Mouse (Mus musculus) telencephalon, adult 2 months (tissue): ENCODE results near the gene Fam135a.
A peak's percentile ranks its signal among the peaks of the same experiment; 100 is the strongest.
"Not testable (repeated sequence)": the region's sequence is repeated elsewhere in the genome, so short reads cannot be mapped to it uniquely, and the experiment has no call there.

ENCODE experiments used
- DNase-seq: peaks from one replicate; pipeline ENCODE4 v3.0.0-alpha.2; 2011; ENCODE audit warnings: low read depth, low spot score

The Fam135a gene

DNA sequence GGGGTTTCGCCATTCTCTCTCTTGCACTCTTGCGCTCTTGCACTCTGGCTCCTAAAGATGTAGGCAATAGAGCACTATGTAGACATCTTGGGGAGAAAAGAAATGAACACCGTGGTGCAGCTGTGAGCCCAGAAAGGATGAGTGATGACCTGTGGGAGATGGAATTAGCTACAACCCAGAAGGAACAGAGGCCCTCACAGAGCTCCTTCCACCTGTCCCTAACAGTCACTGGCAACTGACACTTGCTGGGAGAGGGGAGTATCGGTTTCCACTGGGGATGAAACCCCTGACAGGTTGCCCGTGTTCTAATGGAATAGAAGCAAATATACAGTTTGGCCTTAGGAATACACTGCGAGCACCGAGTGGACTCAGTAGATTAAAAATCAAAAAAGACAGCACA lies 31.3 kb downstream of the Fam135a start:
- DNase-seq: no peak

DNA sequence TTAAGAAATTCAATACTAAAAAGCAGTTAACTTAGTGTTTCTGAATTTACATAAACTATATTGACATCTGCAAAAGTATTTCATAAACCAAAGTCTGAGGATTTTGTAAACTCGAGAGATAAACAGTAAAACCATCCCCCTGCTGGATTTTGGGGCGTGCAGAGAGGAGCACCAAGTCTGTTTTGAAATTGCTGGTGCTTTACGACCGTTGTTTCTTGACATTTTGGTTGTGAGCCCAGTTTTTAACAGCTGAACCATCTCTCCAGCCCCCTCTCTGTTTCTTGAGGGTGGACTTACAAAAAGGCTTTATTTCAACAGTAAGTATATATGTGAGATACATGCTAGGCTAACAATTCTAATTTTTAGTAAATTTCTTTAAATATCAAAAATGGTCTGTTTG lies 33.4 kb downstream of the Fam135a start:
- DNase-seq: no peak

DNA sequence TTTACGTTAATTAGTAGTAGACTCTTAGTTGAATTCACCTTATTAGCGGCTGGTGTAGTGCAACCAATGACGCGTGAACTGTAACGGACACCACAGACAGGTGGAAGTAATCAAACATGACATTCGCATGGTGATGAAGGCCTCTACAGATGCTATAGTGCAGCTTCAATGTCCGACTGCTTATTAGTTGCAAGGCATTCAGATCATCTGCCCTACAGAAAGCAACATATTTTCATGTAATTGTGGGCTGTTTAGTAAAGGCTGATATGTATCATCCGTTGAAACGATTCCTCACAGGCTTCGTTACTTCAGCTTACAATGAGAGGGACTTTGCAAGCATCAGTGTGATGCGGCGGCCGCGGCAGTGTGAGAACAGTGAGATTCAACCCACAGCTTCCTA lies 44.4 kb downstream of the Fam135a start:
- no peak for DNase-seq

DNA sequence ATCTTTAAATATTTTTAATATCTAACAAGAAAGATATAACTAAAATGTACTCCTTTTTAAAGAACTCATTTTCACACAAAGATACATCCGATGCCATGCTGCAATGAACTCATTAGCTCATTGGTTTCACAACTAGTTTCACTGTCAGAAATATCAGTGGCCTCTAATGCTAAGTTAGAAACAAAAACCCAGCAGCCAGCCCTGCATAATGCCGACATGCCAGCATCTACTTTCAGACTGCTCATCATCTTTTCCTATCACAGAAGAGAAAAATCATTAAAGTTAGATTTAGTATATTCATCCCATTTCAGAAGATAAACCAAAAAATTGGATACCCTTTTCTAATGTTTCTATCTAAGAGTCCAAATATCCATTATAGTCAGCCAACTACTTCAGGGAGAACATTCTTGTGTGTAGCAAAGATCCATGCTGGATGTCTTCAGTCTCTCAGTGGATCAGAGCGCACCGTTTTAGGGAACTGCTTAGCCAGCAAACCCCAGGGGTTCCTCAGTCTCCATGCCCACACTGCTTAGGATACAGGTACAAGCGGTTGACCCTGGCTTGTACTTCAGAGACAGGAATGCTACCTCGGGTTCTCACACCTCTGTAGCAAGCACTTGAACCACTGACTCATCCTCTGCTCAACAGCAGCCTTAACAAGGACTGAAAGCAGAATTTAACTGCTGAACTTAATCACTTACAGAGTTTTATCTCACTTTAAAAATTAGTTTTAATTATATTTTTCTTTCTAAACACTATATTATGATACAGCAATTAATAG lies 53.2 kb downstream of the Fam135a start:
- no peak for DNase-seq

DNA sequence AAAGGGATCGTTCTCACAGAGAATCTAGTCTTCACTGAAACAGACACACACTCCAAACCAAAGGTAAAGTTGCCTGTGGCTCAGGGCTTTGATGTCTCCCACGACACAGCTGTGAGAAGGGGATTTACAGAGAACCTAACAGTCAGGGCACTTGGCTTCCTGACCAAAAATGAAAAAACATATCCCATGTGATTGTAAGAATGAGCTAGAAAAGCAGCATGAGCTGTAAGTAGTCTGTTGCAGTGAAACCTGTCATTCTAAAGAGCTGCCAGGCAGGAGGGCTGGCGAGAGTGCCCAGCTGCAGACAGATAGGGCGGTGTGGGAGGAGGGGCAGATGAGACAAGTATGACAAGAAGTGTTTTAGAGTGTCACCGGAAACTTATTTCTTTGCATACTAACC lies 54.5 kb downstream of the Fam135a start:
- no peak for DNase-seq

DNA sequence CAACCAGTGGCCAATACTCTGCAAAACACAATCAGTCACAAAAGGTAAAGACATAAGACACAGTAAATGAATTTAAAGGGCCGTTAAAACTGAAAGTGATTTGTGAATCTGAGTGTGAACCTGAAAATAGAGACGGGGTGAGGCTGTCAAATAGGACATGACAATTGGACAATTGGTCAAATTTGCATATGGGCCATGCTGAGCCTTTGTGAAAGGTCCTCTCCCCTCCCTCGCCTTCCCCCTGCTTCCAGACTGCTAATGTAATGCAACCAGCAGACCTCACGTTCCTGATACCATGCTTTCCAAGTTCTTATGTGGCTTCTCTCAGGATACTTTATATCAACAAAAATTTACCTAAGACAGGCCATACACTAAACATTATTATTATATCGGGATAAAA lies 57.1 kb downstream of the Fam135a start:
- DNase-seq: no peak

DNA sequence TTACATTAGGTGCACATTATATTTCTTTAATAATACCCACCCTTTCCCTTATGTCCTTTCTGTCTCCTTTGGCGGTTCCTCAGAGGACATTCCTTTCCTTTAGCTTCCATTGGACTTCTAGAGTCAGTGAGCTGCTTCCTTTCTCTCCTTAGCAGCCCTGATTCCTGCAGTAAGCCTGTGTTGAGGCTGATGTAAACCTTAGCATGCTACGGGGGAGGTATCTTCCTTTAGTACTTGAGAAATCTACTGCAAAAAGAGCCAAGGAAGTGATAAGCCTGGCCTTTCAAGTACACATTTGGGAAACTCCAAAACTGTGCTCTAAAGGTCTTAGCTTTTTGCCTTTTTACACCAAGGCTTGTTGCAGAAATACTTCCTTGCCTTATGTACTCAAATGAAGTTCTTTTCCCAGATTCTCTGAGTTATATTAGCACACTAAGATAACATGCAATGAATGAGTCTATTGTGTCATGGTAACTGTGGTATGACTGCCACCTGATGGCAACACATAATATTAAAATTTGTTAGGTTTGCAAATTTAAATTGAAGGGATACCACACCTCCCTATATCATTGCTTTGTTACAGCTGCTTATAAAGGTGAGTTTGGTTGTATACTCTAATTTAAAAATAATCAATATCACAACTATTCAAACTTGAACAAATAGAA lies 66.2 kb downstream of the Fam135a start:
- DNase-seq: peak; percentile 19

DNA sequence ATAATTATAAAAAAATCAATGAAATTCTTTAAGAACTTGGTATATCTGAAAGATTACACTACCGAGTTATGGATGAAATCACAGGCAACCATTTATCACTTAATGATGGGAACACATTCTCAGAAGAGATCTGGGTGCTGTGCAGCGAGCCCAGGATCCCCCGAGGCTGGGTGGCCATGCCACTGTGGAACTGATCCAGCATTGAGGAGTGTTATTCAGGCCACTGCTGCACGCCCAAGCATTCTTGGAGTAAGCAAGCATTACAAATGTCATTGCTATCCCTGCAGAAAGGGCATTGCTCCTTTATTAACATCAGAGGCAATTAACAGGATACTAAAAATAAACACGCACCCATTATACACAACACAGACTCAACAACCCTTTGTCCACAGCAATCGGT lies 89.3 kb downstream of the Fam135a start:
- no peak for DNase-seq

DNA sequence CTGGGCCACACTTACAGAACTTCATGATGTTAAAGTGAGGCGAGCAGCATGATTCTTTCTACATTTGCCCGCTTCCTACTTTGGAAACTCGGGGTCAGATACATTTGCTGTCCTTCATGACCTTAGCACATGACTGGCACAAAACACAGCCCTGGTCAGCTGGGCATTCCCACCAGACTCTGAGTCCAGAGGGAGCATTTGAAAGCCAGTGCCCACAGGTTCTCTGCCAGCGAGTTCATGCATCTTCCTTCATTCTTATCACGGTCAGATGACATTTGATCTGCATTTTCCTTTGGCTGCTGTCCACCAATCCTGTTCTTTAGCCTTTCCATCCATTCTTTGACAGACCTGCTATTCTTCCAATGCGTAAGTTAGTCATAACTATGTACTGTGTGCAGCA lies 90.1 kb downstream of the Fam135a start:
- DNase-seq: no peak

DNA sequence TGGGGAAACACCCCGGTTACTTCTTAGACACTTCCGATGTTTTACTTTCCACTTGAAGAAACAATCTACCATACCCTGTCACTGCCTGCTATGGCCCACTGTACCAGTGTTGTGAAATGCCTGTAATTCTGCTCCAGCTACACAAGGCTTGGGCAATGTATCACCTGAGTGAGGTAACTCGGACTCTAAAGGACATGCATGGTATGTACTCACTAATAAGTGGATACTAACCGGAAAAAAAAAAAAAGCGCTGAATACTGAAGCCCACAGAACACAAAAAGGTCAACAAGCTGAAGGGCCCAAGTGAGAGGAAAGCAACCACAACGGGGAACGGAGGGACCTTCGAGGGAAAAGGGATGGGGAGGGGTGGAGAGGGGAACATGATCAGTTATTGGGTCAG lies 92.5 kb downstream of the Fam135a start:
- DNase-seq: no peak

DNA sequence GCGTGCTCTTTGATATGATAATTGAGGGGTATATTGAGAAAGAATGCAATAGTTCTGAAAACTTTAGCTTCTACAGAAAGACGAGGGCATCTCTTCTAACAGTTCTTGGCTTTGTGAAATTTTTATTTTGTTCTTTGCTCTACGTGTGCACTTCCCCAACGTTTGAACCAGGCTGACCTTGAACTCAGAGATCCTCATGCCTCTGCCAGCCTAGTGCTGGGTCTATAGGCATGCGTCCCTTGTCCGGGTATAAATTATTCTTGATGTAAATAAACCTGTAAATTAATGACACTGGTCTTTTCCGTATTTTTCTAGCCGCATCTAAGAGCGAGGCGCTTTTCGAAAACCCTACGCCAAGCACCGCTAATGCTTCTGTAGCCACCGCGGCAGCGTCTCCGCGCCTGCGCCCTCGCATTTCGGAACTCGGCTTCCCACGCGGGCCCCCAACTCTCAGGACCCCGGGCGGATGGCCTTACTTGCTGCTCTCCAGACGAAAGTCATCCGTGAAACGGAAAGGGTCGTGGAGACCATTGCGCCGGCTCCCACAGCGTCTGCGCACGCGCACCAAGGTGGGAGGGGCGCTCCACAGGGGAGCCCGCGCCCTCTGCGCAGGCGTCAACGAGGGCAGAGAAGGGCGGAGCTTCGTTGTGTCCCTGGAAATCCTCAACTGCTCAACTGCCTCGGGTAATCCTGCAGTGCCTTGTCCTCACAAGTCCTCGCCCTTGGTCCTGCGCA lies 94.9 kb downstream of the Fam135a start, which contains the start of gene Sdhaf4:
Gene Sdhaf4 (minus strand): TSS at position 587 of the 735 bp plus-strand sequence.
- DNase-seq: peak; percentile 83

DNA sequence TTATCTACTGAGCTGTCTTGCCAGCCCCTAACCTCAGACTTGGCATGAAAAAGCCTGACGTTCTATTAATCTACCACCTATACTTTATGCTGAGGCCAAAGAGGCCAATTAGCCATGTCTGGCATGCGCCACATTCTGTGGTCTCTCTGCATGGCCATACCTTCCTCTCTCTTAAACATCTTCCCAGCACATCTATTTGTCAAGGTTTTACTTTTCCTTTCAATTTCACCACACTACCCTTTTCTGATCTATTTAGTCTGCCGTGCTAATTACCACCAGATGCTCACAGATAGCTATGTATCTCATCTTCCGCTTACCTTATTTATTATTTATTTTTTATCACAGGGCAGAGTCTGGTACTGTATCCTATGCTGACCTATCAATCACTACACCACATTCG lies 100.8 kb downstream of the Fam135a start:
- DNase-seq: no peak

DNA sequence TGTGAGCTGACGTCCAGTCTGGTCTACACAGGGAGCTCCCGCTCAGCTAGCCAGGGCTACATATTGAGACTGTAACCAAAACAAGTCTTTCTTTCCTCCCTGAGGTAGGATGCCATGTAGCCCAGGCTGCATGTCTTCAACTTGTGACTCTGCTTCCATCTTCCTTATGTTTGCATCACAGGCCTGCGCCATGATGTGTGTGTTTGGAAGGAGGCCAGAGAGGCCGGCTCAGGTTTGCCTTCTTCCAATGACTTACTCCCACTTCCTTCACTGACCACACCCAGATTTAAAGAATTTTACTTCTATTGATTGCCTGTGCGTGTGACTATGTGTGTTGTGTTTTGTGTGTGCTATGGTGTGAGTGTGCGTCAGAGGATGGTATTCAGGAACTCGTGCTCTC lies 101.3 kb downstream of the Fam135a start:
- no peak for DNase-seq

DNA sequence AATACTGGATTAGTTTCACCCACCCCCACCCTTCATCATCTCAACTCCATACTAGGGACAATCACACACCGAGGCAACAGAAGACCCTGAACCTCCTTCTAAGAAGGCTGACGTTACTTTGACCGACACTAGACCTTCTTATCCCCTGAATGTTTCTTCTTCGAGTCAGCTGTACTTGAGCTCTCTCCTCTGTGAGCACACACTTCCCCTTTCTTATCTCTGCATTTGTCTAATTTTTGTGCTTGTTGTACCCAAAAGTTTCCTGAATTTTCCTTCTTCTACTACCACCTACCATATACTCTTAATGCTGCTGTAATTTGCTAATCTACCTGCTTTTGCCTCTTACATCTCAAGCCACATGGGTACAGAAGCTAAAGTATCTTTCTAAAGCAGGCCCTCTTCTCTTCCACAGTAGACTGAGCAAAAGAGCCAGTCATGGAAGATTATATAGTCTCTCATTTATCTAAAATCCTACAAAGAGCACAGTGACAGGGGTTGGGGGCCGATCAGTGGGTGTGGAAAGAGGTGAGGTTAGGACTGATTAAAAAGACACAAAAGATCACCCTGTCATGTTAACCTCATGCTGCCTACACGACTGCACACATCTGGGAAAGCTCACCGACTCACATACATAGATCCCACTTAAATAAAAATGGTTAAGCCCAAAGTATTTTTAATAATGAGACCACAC lies 101.9 kb downstream of the Fam135a start:
- DNase-seq: no peak

DNA sequence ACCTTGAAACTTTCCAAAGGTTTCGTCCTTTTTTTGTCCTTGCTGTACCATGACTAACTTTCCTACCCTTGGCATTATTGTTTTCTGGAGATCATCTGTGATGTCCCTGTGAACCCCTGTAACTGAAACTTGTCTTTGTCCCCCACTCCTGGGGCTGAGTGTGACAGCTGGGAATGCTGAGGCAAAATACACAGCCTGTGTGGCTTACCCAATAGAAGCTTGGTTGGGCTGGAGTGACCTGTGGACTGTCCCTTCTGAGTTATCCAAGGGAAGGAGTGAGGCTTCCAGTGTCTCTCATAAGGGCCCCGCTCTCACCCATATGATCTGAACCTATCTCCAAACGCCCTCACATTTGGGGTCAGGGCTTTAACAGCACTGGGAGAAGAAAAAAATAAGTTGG lies 102.6 kb downstream of the Fam135a start:
- DNase-seq: no peak

DNA sequence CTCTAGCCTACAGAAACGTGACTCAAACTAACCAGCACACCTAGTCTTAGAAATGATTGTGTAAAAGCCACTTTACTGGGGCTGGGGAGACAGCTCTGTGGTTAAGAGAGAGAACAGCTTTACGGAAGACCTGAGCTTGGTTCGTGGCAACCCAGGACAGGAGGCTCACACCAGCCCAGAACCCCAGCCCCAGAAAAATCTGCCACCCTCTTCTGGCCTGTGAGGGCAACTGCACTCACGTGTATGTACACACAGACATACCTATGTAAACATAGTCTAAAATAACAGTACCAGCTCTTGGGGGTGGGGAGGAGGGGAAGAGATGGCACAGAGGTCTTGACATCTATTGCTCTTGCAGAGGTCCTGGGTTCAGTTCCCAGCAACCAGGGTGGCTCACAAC lies 104.7 kb downstream of the Fam135a start:
- no peak for DNase-seq

DNA sequence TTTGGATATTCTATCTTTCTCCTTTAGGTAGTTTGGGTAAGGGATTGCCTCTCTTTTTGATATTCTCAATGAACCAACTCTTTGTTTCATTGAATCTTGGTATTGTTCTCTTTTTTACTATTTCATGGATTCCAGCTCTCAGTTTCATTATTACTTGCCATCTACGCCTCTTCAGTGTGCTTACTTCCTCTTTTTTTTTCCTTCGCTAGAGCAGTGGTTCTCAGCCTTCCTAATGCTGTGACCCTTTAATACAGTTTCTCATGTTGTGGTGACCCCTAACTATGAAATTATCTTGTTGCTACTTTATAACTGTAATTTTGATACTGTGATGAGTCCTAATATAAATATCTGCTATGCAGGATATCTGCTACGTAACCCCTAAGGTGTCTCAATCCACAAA lies 117.0 kb downstream of the Fam135a start:
- DNase-seq: no peak

DNA sequence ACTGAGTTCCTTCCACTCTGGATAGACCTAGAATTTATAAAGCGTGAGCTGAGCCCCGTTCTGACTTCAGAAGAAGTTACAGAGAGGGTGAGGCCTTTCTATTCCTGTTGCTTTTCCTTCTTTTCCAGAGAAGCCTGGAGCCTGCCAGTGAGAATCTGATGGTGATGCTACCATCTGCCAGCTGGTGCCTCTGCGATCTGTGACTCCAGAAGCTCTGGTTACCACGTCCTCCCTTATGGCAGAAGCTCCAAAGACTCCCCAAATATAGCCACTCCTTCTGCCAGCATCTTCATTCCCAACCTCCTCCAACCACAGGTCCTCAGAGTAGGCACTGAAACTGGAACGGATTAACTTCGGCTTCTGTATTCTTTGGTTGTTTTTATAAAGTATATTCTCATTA lies 121.9 kb downstream of the Fam135a start:
- DNase-seq: peak; percentile 91

DNA sequence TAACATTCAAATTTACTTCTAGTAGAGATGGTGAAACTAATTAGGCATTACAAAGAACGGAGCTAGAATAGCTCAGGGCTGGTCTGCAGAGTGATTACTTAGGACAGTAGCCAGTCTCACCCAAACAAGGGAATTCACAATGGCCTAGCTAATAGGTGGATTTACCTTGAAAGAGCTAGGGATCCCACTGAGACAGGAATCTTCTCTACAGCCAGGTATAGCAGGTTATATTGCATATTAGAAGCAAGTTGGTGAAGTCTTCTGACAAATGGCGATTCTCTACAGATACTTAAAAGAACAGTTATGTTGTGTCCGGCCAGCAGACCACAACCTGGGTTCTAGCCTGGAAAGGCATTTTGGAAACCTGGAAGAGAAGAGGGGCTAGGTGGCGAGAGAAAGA lies 129.0 kb downstream of the Fam135a start:
- DNase-seq: not testable (repeated sequence)

DNA sequence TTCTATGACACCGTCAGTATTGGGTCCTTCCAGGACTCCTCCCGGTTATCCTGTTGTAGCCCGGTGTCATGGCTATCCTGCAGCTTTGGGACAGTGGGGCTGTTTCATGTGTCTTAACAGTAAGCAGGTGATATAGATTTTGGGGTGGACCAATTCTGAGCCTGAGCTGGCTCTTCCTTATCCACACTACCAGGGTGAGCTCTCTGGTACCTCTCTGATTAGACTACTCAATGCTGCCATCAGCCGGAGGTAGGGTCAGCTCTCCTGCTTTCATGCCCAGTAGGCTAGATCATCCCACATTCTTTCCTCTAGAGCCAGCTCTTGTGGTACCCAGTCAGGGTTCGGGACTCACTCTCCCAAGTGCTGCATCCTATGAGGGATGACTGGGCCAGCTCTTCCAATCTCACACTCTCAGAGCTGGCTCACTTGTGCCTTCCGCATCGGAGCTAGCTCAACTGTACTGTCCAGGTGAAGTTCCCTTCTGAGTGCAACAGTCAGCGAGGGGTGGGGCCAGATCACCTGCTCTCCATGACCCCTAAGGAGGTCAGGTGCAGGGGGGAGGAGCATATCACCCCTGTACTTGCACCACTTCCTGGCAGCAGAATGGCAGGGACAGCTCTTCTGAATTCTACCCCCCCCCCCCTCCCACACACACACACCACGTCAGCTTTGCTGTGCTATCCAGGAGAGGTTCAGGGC lies 132.0 kb downstream of the Fam135a start:
- no peak for DNase-seq

DNA sequence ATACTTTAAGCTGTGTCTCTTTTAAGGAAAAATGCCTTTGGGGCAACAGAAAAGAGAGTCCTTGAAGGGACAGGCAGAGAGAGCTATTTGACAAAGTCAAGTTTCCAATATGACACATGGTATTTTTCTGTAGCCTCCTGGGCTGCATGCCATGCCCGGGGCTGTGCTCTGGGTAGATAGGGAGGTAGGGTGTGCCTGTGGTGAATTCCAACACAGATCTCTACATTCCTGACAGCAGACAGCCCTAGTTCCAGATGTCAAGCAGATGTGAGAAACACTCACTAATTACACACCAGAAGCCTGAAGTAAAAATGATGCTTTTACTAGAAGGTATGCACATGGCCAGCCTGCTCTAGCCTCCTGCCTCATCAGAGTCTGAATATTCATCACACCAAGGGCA lies 133.9 kb downstream of the Fam135a start:
- no peak for DNase-seq
